Mouse (Mus musculus) heart, embryonic 10.5 days (tissue): ENCODE measurements around the gene B020011L13Rik. TPM values are rescaled to one million over a fixed set of nuclear protein-coding genes. Genes with fewer than 3 reads are reported as not detected.
"Not testable (repeated sequence)": the region's sequence is repeated elsewhere in the genome, so short reads cannot be mapped to it uniquely, and the experiment has no call there.

Experiments used
- DNase-seq: peaks from one replicate; pipeline ENCODE4 v3.0.0-alpha.2; 2017; ENCODE audit warnings: low spot score
- H3K27ac ChIP-seq: fragments of 300-500 bp; sonication (generic); 2 replicates; pipeline ENCODE4 v1.5.1; 2016; ENCODE audit warnings: mild to moderate bottlenecking
- H3K27me3 ChIP-seq: fragments of 300-500 bp; sonication (generic); 2 replicates; pipeline ENCODE4 v1.6.1; 2016; ENCODE audit warnings: mild to moderate bottlenecking; ENCODE audit not compliant: poor library complexity, insufficient read depth, severe bottlenecking
- H3K36me3 ChIP-seq: fragments of 300-500 bp; sonication (generic); 2 replicates; pipeline ENCODE4 v1.6.1; 2016; ENCODE audit warnings: mild to moderate bottlenecking, moderate library complexity
- H3K4me1 ChIP-seq: fragments of 300-500 bp; sonication (generic); 2 replicates; pipeline ENCODE4 v1.6.1; 2016; ENCODE audit warnings: mild to moderate bottlenecking
- H3K4me3 ChIP-seq: fragments of 300-500 bp; sonication (generic); 2 replicates; pipeline ENCODE4 v1.5.1; 2016; ENCODE audit warnings: mild to moderate bottlenecking, moderate library complexity
- H3K9me3 ChIP-seq: fragments of 300-500 bp; sonication (generic); 2 replicates; pipeline ENCODE4 v1.6.1; 2016; ENCODE audit warnings: mild to moderate bottlenecking, moderate library complexity
- WGBS: fragments of 180-500 bp; shearing (Covaris S2); methylation state at CpG from one replicate; pipeline ENCODE4 v1.1.7; 2016; 5-methylcytosine and 5-hydroxymethylcytosine counted together
- polyA plus RNA-seq: library from polyadenylated mRNA; unstranded; fragments of >200 nt; fragmentation: Nextera tagmentation; extraction: Ambion mirVana; gene quantifications from 2 replicates; pipeline ENCODE4 v1.2.1, GENCODE M21; 2016

The B020011L13Rik gene
- polyA plus RNA-seq: not detected in 2 replicates

DNA sequence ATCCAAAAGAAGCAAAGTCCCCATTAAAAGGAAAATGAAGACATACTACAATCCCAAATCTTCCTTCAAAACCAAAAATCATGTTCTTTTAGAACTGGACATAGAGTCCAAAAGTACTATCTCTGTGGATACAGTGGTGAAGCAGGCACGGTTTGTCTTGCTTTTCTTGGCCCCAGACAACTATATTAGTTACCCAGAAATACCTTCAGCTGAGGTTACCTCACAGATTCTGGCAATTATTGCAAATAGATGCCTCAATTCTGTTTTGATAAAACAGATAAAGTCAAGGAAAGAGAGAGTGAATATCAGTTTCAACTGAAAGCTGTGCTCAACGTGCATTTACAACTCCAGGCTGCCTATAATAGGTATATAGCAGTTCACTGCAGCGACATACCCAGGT is at the start of gene B020011L13Rik:
Gene B020011L13Rik (plus strand): TSS at position 301 of the 400 bp plus-strand sequence.
- not testable (repeated sequence) for H3K4me1 ChIP-seq, H3K9me3 ChIP-seq, H3K27ac ChIP-seq, H3K27me3 ChIP-seq, H3K36me3 ChIP-seq, H3K4me3 ChIP-seq, DNase-seq
- 54% methylated on average over 3 of the region's 3 CpGs for WGBS

- not testable (repeated sequence) for H3K27me3 ChIP-seq, H3K36me3 ChIP-seq, DNase-seq, H3K4me1 ChIP-seq, H3K27ac ChIP-seq, H3K9me3 ChIP-seq, H3K4me3 ChIP-seq
These were observed 35.3 kb downstream of the B020011L13Rik start for GRCm38 (mm10) chr1:117816271-117816670.

- not testable (repeated sequence) for H3K27ac ChIP-seq, H3K9me3 ChIP-seq, H3K4me1 ChIP-seq, DNase-seq, H3K27me3 ChIP-seq, H3K4me3 ChIP-seq, H3K36me3 ChIP-seq
- WGBS: 63% methylated on average over 5 of the region's 5 CpGs
These were observed 48.8 kb downstream of the B020011L13Rik start, which contains the start of gene Gm28360 for GRCm38 (mm10) chr1:117829781-117830180. Gene Gm28360, plus strand, starts transcription at chr1:117830081.

DNA sequence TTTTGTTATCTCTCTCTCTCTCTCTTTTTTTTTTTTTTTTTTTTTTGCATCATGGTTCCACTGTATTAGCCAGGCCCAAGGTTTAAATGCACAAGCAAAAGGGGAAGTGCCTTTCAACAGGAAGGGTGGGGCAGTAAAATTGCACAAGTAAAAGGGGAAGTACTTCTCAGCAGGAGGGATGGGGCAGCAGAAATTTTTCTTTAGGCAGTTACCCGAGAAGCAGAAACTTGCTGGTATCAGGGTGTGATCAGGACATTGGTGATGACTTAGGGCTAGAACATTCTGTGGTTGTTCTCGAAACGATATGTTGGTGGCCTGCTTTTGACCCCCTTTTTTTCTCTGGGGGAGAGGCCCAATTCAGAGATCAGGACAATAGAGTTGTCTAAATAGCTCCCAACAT is 70.8 kb downstream of the B020011L13Rik start:
- not testable (repeated sequence) for H3K4me1 ChIP-seq, DNase-seq, H3K9me3 ChIP-seq, H3K27ac ChIP-seq, H3K36me3 ChIP-seq, H3K27me3 ChIP-seq, H3K4me3 ChIP-seq
- WGBS: 82% methylated on average over 3 of the region's 3 CpGs

Other genes starting within 250 kb of the B020011L13Rik start
- not detected in 2 replicates for gene Gm28363, start 84.0 kb upstream of the B020011L13Rik start, polyA plus RNA-seq
- not detected in 2 replicates for gene Gm28360, start 48.9 kb downstream of the B020011L13Rik start, polyA plus RNA-seq
- not detected in 2 replicates for gene Gm28168, start 146.9 kb downstream of the B020011L13Rik start, polyA plus RNA-seq
- not detected in 2 replicates for gene Gm7145, start 184.8 kb downstream of the B020011L13Rik start, polyA plus RNA-seq